Mouse (Mus musculus): ENCODE measurements around the gene Elmo3. TPM values are rescaled to one million over a fixed set of nuclear protein-coding genes. Genes with fewer than 3 reads are reported as not detected.

The Elmo3 gene
- total and polyA plus RNA-seq, 2 experiments from 2014 or later: 1.4 to 1.9 TPM

DNA sequence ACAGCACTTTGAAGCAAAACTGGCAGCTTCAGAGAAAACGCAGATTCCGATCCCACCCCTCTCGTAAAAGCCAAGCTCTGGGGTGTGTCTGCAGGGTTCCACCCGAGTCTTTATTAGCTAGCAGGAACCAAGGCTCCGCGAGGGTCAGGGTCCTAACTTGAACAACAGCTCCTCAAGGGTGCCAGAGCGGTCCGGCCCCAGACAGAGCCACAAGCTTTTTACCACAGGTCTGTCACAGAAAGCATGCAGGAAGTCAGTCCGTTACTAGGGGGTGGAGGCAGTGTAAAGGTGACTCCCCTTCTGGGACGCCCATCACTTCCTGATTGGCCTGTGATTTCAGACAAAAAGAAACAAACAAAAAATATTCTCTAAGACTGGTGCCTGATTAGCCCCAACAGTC lies 40.3 kb upstream of the Elmo3 start:
- Histone ChIP-seq H3K27ac (ENCODE audit: low read depth) (no peak overlapping the region), H3K4me1 (ENCODE audit: control insufficient read depth, insufficient read depth) (peaks cover 19% of the 10 kb centered on the region), H3K4me3 (ENCODE audit: low read depth, low read length) (peak overlapping the region; percentile 74), H3K9ac (replicated peaks; ENCODE audit: low read depth, low read length) (peak overlapping the region; percentile 55), H3K9me3 (replicated peaks; ENCODE audit: control insufficient read depth, low read length) (no peaks in the 10 kb centered on the region), H3K36me3 (replicated peaks; ENCODE audit: control insufficient read depth, insufficient read depth, low read length) (0 out of 2 replicates have a peak, but pooled peaks cover 4% of the 10 kb centered on the region), H3K4me2 (ENCODE audit: low read depth, low read length) (peak overlapping the region; percentile 94), H3K27me3 (ENCODE audit: control insufficient read depth, insufficient read depth, low read length) (peaks cover 16% of the 10 kb centered on the region)
- DNase-seq (ENCODE audit: low spot score) (no peak), ATAC-seq (ENCODE audit: insufficient read depth, low read depth) (no peak)
- TF ChIP-seq CTCF (IDR thresholded peaks at IDR 0.05; ENCODE audit: low read depth) (no peak), EP300 (IDR thresholded peaks at IDR 0.05; ENCODE audit: low read depth) (no peak)
- WGBS: 17% methylated on average over 10 of the region's 10 CpGs

DNA sequence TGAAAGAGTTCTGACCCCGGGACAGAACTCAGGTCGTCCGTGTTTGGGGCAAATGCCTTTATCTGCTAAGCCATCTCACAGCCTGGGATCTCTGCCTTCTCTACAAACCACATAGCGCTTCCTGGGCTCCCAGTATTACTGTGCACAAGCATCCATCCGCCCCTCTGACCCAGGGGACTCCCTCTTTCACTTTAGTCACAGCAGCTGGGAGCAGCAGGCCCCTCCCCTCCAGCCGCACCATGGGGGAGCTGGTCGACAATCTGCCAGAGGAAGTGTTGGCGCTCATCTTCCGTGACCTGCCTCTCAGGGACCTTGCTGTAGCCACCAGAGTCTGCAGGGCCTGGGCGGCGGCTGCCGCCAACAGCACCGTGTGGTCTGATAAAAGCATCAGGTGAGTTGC lies 38.6 kb upstream of the Elmo3 start:
- H3K36me3 ChIP-seq (replicated peaks; ENCODE audit: control insufficient read depth, insufficient read depth, low read length): 0 out of 2 replicates have a peak, but pooled peaks cover 4% of the 10 kb centered on the region
- no peak overlapping the region for H3K4me2 ChIP-seq (ENCODE audit: low read depth, low read length)
- no peaks in the 10 kb centered on the region for H3K9me3 ChIP-seq (replicated peaks; ENCODE audit: control insufficient read depth, low read length)
- H3K27me3 ChIP-seq (ENCODE audit: control insufficient read depth, insufficient read depth, low read length): peaks cover 32% of the 10 kb centered on the region
- ATAC-seq (ENCODE audit: insufficient read depth, low read depth): no peak
- no peak overlapping the region for H3K4me3 ChIP-seq (ENCODE audit: low read depth, low read length)
- no peak overlapping the region for H3K27ac ChIP-seq (ENCODE audit: low read depth)
- WGBS: 58% methylated on average over 13 of the region's 13 CpGs
- no peak for TF ChIP-seq EP300 (IDR thresholded peaks at IDR 0.05; ENCODE audit: low read depth)
- TF ChIP-seq CTCF (IDR thresholded peaks at IDR 0.05; ENCODE audit: low read depth): no peak
- DNase-seq (ENCODE audit: low spot score): no peak
- no peak overlapping the region for H3K9ac ChIP-seq (replicated peaks; ENCODE audit: low read depth, low read length)
- H3K4me1 ChIP-seq (ENCODE audit: control insufficient read depth, insufficient read depth): peaks cover 24% of the 10 kb centered on the region

DNA sequence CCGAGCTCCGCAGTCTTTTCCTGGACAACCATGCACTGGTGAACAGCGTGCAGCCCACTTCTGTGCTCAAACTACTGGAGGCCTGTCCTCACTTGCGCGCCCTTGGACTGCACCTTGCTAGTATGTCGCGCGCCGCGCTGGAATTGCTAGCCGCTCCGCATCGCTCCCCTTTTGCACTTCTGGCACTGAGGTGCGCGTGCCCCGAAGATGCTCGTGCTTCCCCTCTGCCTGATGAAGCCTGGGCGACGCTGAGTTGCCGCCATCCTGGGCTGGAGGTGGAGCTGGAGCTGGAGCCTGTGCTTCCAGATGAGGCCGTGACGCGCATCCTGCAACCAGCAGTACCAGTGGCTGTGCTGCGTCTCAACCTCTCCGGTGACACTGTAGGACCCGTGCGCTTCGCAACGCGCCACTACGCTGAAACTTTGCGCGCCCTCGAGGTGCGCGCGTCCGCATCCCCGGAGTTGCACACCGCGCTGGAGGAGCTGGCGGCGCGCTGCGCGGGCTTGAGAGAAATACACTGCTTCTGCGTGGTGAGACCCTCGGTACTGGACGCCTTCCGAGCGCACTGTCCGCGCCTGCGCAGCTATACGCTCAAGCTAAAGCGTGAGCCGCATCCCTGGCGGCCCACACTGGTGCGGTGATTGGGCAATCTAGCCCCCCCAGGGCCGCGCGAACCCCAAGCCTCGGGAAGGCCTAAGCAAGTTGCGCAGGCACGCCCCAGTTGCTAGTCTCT lies 36.9 kb upstream of the Elmo3 start:
- Histone ChIP-seq H3K4me3 (ENCODE audit: low read depth, low read length) (peak overlapping the region; percentile 56), H3K4me1 (ENCODE audit: control insufficient read depth, insufficient read depth) (peaks cover 24% of the 10 kb centered on the region), H3K36me3 (replicated peaks; ENCODE audit: control insufficient read depth, insufficient read depth, low read length) (0 out of 2 replicates have a peak, but pooled peaks cover 4% of the 10 kb centered on the region), H3K27me3 (ENCODE audit: control insufficient read depth, insufficient read depth, low read length) (peaks cover 48% of the 10 kb centered on the region), H3K4me2 (ENCODE audit: low read depth, low read length) (peak overlapping the region; percentile 95), H3K9me3 (replicated peaks; ENCODE audit: control insufficient read depth, low read length) (no peaks in the 10 kb centered on the region), H3K27ac (ENCODE audit: low read depth) (no peak overlapping the region), H3K9ac (replicated peaks; ENCODE audit: low read depth, low read length) (peak overlapping the region; percentile 47)
- no peak for TF ChIP-seq CTCF (IDR thresholded peaks at IDR 0.05; ENCODE audit: low read depth)
- TF ChIP-seq EP300 (IDR thresholded peaks at IDR 0.05; ENCODE audit: low read depth): no peak
- DNase-seq (ENCODE audit: low spot score) (no peak), ATAC-seq (ENCODE audit: insufficient read depth, low read depth) (peak; percentile 23; the same call in 1 of the 2 replicates)
- WGBS: 5% methylated on average over 65 of the region's 65 CpGs

DNA sequence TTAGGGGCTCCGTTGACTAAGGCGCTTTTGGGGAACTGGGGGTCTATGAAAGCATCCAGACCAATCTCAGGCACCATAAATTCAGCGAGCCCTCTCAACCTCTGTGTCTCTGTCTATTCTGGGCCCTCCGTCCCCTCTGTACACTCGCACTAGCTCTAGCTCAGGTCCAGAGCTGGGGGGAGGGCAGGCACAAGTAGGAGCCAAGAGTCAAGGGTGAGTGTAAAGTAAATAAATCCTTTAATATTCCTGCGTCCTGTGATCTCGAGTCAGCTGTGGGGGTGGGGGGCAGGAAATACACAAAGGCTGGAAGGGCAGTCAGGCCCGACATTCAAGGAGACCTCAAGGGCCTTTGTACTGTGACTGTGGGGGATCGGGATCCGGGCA lies 36.3 kb upstream of the Elmo3 start:
- Histone ChIP-seq H3K4me3 (ENCODE audit: low read depth, low read length) (peak overlapping the region; percentile 56), H3K27me3 (ENCODE audit: control insufficient read depth, insufficient read depth, low read length) (peaks cover 54% of the 10 kb centered on the region), H3K27ac (ENCODE audit: low read depth) (no peak overlapping the region), H3K4me2 (ENCODE audit: low read depth, low read length) (peak overlapping the region; percentile 95), H3K9me3 (replicated peaks; ENCODE audit: control insufficient read depth, low read length) (no peaks in the 10 kb centered on the region), H3K9ac (replicated peaks; ENCODE audit: low read depth, low read length) (peak overlapping the region; percentile 47), H3K36me3 (replicated peaks; ENCODE audit: control insufficient read depth, insufficient read depth, low read length) (0 out of 2 replicates have a peak, but pooled peaks cover 4% of the 10 kb centered on the region), H3K4me1 (ENCODE audit: control insufficient read depth, insufficient read depth) (peaks cover 21% of the 10 kb centered on the region)
- WGBS: 2% methylated on average over 10 of the region's 10 CpGs
- DNase-seq (ENCODE audit: low spot score): no peak
- TF ChIP-seq EP300 (IDR thresholded peaks at IDR 0.05; ENCODE audit: low read depth): no peak
- TF ChIP-seq CTCF (IDR thresholded peaks at IDR 0.05; ENCODE audit: low read depth): no peak
- 0 out of 2 replicates have a peak, but pooled peaks have one; percentile 16 for ATAC-seq (ENCODE audit: insufficient read depth, low read depth)

DNA sequence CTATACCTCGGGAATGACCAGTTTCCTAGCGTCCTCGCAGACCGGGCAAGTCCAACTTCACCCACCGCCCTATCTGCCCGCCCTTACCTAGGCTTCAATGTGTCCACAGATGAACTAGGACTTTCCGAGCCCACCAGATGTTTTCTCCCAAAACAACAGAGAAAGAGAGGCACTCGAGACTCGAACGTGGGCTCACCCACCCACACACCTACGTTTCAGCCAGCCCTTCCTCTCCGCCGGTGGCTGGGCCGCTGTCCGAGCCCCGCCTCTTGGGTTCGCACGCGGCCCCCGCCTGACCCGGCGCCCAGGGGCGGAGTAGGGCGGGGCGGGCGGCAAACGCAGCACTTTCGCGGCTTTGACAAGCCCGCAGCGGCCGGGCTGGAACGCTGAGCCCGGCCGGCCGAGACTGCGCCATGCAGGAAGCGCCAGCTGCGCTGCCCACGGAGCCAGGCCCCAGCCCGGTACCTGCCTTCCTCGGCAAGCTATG lies 35.9 kb upstream of the Elmo3 start, which contains the start of gene Hsf4:
Hsf4 (plus strand) TSS at position 341 of the 487 bp plus-strand sequence.
- Histone ChIP-seq H3K4me3 (ENCODE audit: low read depth, low read length) (peak within 1 kb of the TSS; percentile 56), H3K9me3 (replicated peaks; ENCODE audit: control insufficient read depth, low read length) (no peaks in the 10 kb centered on the region), H3K4me1 (ENCODE audit: control insufficient read depth, insufficient read depth) (peaks cover 20% of the 10 kb centered on the region), H3K27ac (ENCODE audit: low read depth) (no peak within 1 kb of the TSS), H3K36me3 (replicated peaks; ENCODE audit: control insufficient read depth, insufficient read depth, low read length) (0 out of 2 replicates have a peak, but pooled peaks cover 4% of the 10 kb centered on the region), H3K4me2 (ENCODE audit: low read depth, low read length) (peak within 1 kb of the TSS; percentile 95), H3K27me3 (ENCODE audit: control insufficient read depth, insufficient read depth, low read length) (peaks cover 58% of the 10 kb centered on the region), H3K9ac (replicated peaks; ENCODE audit: low read depth, low read length) (peak within 1 kb of the TSS; percentile 47)
- no peak for TF ChIP-seq EP300 (IDR thresholded peaks at IDR 0.05; ENCODE audit: low read depth)
- TF ChIP-seq CTCF (IDR thresholded peaks at IDR 0.05; ENCODE audit: low read depth): no peak
- DNase-seq (ENCODE audit: low spot score) (no peak), ATAC-seq (ENCODE audit: insufficient read depth, low read depth) (peak; percentile 68)
- under 1% methylated on average over 42 of the region's 42 CpGs for WGBS
